Mouse (Mus musculus) forebrain, embryonic 15.5 days (tissue): ENCODE measurements at regions not wholly inside any gene's neighbourhood (a gene's known extent, or its start where the extent isn't known, plus 50 kb on each side); places are given as distances from the start of the nearest gene placed in this dataset.

Source experiments
- ATAC-seq: fragments of 200-750 bp; cut with Nextera tagmentation; replicated peaks from 2 replicates; pipeline ENCODE4 v1.8.0; 2017; ENCODE audit warnings: mild to moderate bottlenecking, moderate TSS enrichment, moderate library complexity
- H3K27ac ChIP-seq: fragments of 300-500 bp; sonication (generic); replicated peaks from 2 replicates; pipeline ENCODE4 v1.5.1; 2015; ENCODE audit warnings: mild to moderate bottlenecking, inconsistent platforms
- H3K27me3 ChIP-seq: fragments of 300-500 bp; sonication (generic); 2 replicates; pipeline ENCODE4 v1.6.1; 2015; ENCODE audit warnings: inconsistent platforms
- H3K36me3 ChIP-seq: fragments of 300-500 bp; sonication (generic); 2 replicates; pipeline ENCODE4 v1.6.1; 2015; ENCODE audit warnings: mild to moderate bottlenecking, inconsistent platforms
- H3K4me1 ChIP-seq: fragments of 300-500 bp; sonication (generic); 2 replicates; pipeline ENCODE4 v1.6.1; 2015; ENCODE audit warnings: inconsistent platforms
- H3K4me2 ChIP-seq: fragments of 300-500 bp; sonication (generic); replicated peaks from 2 replicates; pipeline ENCODE4 v1.6.1; 2015; ENCODE audit warnings: mild to moderate bottlenecking, inconsistent platforms
- H3K4me3 ChIP-seq: fragments of 300-500 bp; sonication (generic); 2 replicates; pipeline ENCODE4 v1.5.1; 2015; ENCODE audit warnings: mild to moderate bottlenecking, inconsistent platforms
- H3K9ac ChIP-seq: fragments of 300-500 bp; sonication (generic); replicated peaks from 2 replicates; pipeline ENCODE4 v1.6.1; 2015; ENCODE audit warnings: mild to moderate bottlenecking, inconsistent platforms
- H3K9me3 ChIP-seq: fragments of 300-500 bp; sonication (generic); 2 replicates; pipeline ENCODE4 v1.6.1; 2016; ENCODE audit warnings: inconsistent platforms
- WGBS: fragments of 180-500 bp; shearing (Covaris S2); methylation state at CpG from one replicate; pipeline ENCODE4 v1.1.7; 2015; ENCODE audit warnings: mixed read lengths; 5-methylcytosine and 5-hydroxymethylcytosine counted together

DNA sequence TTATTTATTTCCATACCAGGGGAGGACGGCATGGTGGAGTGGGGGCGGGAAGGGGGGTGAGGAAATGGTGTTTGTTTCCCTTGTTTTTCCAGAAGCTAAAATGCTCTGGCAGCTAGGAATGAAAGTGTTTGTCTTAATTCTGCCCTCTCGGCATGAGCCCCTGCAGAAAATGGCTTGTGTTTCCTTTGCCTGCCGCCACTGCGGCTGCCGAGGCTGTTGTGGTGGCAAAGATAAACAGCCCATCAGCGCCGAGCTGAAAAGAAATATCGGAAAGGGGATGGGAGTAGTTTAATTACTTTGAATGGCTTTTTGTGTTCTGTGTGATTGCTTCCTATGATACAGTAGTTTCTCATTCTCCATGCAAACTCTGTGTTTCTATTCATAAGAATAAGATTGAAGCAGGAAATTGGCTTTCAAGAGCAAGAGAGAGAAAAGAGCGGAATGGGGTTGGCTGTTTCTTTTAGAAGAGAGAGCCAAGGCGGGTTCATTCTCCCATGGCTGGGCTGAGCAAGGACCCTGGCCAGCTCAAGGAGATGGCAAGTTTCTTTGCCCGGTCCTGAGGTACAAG, 2512.2 kb upstream of the 5930422O12Rik start:
- Histone ChIP-seq H3K9ac (peak overlapping the region; percentile 47), H3K27me3 (no peaks in the 10 kb centered on the region), H3K4me1 (peaks cover 27% of the 10 kb centered on the region), H3K27ac (peak overlapping the region; percentile 87), H3K4me3 (peak overlapping the region; percentile 42), H3K36me3 (no peaks in the 10 kb centered on the region), H3K9me3 (no peaks in the 10 kb centered on the region), H3K4me2 (peak overlapping the region; percentile 71)
- 2% methylated on average over 12 of the region's 12 CpGs for whole genome bisulfite sequencing
- ATAC-seq, result peak; percentile 78

DNA sequence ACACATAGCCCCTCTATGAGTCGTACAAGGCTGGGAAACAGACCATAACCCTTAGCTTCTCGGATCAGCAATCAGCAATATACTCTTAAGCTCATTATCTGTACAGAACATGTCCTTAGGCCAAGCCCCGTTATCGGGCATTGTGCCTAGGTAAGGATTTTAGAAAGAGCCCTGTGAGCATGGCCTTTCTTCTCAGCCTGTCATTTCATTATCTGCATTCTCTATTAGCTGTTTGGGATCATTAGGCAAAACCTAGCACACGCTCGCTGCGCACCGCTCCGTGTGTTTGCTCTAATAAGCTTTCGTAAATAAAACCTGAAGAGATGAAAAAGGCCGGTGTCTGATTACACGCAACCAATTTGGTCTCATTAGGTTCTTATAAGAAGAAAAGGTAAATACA, 2507.1 kb upstream of the 5930422O12Rik start:
- H3K9me3 ChIP-seq, result no peaks in the 10 kb centered on the region
- H3K27me3 ChIP-seq, result no peaks in the 10 kb centered on the region
- no peak overlapping the region for H3K27ac ChIP-seq
- no peak for ATAC-seq
- peaks cover 27% of the 10 kb centered on the region for H3K4me1 ChIP-seq
- WGBS, result 31% methylated on average over 12 of the region's 12 CpGs
- no peaks in the 10 kb centered on the region for H3K36me3 ChIP-seq
- H3K4me3 ChIP-seq, result no peak overlapping the region
- no peak overlapping the region for H3K9ac ChIP-seq
- no peak overlapping the region for H3K4me2 ChIP-seq

DNA sequence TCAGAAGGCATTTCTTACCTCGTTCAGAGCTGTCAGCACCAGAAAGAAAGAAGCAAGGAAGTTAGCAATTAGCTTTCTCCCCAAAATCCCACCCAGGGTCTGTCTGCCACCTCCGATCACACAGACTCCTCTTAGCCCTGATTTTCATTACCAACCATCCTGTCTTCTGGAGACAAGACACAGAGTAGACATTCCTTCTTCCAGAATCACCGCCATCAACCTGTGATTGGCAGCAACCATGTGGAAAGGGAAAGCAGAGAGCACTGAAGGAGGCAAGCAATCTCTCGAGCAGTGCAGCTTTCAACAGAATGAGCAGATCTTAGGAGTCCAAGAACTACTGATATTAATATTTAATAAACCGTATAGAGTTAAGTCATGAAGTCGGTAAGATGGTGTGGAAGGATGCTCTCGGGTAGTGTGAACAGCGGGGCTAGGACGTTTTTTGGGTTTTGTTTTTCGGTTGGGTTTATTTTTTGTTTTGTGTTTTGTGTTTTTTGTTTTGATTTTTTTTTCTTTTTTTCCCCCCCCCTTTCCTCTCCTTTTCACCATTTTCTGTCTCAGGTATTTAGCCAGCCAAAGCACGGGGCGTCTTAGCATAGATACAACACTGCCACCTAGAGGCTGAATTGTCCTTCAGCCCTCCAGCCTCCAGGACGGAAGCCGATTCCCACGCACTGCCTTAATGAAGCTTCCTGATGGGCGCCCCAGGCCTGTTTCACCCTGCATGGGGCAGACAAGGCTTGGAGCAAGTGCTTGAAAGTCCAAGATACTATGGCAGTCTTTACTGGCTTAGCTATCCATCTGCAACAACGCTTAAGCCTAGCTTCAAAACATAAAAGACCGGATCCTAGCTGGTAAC, 2505.0 kb upstream of the 5930422O12Rik start:
- Histone ChIP-seq H3K4me1 (peaks cover 25% of the 10 kb centered on the region), H3K9ac (peak overlapping the region; percentile 29), H3K27me3 (no peaks in the 10 kb centered on the region), H3K9me3 (no peaks in the 10 kb centered on the region), H3K27ac (peak overlapping the region; percentile 87), H3K4me3 (peak overlapping the region; percentile 25), H3K4me2 (peak overlapping the region; percentile 42), H3K36me3 (no peaks in the 10 kb centered on the region)
- WGBS, result 19% methylated on average over 18 of the region's 18 CpGs
- ATAC-seq, result peak; percentile 97

DNA sequence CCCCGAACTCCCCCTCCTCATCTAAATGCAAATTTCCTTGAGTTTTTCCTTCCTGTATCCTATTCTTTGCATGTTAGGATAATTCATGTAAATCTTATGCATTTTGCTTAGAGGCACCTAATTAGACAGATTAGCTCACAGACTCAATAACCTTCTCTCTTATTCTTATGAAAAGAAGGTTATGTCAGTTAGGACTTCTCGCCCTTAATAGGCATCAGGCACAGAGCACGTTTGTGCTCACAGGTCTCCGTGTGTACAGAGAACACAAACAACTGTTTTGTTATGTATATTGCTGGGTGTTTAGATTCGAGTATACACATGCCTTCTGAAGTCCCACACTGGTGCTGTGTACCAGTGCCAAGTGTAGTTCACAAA, 2504.4 kb upstream of the 5930422O12Rik start:
- no peaks in the 10 kb centered on the region for H3K9me3 ChIP-seq
- H3K4me2 ChIP-seq, result peak overlapping the region; percentile 42
- H3K27me3 ChIP-seq, result no peaks in the 10 kb centered on the region
- H3K4me3 ChIP-seq, result peak overlapping the region; percentile 25
- under 1% methylated on average over 5 of the region's 5 CpGs for WGBS
- peak; percentile 94 for ATAC-seq
- no peaks in the 10 kb centered on the region for H3K36me3 ChIP-seq
- H3K9ac ChIP-seq, result peak overlapping the region; percentile 29
- H3K4me1 ChIP-seq, result peaks cover 25% of the 10 kb centered on the region
- H3K27ac ChIP-seq, result peak overlapping the region; percentile 87

DNA sequence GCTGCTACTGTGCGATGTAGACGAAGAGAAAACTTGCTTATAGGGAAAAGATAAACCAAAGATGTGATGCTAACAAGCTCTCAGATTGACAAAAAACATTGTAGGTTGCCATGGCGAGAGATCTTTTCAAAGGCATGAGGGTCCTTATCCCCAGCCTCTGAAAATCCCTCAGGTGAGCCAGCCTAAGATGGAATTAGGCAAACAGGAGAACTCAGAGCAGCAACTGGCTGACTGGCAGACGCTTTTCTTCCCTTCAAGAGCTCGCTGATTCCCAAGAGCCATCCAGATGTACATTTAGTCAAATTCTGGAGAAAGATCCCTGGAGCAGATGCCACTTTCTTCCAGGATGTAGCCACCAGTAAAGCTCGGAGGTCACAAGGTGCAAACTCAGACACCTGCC, 2503.9 kb upstream of the 5930422O12Rik start:
- Histone ChIP-seq H3K4me3 (no peak overlapping the region), H3K36me3 (no peaks in the 10 kb centered on the region), H3K4me2 (peak overlapping the region; percentile 42), H3K9me3 (no peaks in the 10 kb centered on the region), H3K27ac (peak overlapping the region; percentile 87), H3K4me1 (peaks cover 25% of the 10 kb centered on the region), H3K9ac (peak overlapping the region; percentile 29; the same call in 1 of the 2 replicates), H3K27me3 (no peaks in the 10 kb centered on the region)
- WGBS, result 13% methylated on average over 6 of the region's 6 CpGs
- ATAC-seq, result no peak

DNA sequence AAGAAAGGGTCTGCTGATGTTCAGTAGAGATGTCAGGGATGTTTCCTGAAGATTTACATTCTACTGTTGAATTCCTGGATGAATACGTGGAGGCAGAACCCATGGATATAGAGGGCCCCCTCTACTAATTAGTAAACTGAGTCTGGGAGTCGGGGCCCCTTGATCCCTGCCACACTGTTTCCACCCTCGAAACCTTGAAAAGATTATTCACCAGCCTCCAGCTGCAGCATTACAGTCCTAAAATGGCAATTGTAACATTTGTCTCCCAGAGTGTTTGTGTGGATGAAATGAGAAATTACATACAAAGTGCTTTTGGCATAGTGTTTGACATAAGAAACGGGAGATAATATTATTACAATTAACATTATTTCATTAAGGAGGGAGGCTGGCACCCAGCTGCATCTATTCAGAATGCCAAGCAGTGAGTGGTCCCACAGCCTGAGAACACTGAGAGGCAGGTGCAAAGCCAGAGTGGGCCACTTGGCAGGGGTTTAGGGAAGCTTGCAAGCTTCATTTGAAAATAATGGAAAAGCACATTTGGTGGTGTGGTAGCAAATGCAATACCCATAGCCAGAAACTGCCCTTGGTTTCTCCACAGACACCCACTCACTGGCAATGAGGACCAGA, 2490.9 kb upstream of the 5930422O12Rik start:
- Histone ChIP-seq H3K36me3 (no peaks in the 10 kb centered on the region), H3K9ac (no peak overlapping the region), H3K27ac (no peak overlapping the region), H3K4me2 (no peak overlapping the region), H3K9me3 (no peaks in the 10 kb centered on the region), H3K4me3 (no peak overlapping the region), H3K27me3 (no peaks in the 10 kb centered on the region), H3K4me1 (no peaks in the 10 kb centered on the region)
- ATAC-seq, result peak; percentile 82
- 42% methylated on average over 4 of the region's 4 CpGs for WGBS

DNA sequence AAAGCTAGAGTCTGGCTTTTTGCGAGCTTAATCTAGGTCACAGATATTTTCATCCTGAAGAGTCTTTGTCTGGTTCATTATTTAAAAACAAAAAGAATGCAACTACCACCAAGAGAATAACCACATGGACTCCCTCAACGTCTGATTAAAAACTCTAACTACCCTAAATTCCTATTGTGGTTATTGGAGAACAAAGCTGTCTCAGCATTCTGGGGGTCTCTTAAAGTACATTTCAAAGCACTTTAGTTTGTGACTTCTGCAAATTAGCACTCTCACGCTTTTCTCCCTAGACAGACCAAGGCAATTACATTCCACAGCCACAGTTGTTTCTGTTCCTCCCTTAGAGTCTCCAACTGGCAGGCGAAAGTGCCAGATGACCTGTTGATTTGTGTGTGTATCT, 2487.6 kb upstream of the 5930422O12Rik start:
- 26% methylated on average over 4 of the region's 4 CpGs for WGBS
- ATAC-seq, result no peak
- Histone ChIP-seq H3K4me2 (no peak overlapping the region), H3K4me1 (no peaks in the 10 kb centered on the region), H3K9me3 (no peaks in the 10 kb centered on the region), H3K27ac (no peak overlapping the region), H3K27me3 (no peaks in the 10 kb centered on the region), H3K36me3 (no peaks in the 10 kb centered on the region), H3K4me3 (no peak overlapping the region), H3K9ac (no peak overlapping the region)

DNA sequence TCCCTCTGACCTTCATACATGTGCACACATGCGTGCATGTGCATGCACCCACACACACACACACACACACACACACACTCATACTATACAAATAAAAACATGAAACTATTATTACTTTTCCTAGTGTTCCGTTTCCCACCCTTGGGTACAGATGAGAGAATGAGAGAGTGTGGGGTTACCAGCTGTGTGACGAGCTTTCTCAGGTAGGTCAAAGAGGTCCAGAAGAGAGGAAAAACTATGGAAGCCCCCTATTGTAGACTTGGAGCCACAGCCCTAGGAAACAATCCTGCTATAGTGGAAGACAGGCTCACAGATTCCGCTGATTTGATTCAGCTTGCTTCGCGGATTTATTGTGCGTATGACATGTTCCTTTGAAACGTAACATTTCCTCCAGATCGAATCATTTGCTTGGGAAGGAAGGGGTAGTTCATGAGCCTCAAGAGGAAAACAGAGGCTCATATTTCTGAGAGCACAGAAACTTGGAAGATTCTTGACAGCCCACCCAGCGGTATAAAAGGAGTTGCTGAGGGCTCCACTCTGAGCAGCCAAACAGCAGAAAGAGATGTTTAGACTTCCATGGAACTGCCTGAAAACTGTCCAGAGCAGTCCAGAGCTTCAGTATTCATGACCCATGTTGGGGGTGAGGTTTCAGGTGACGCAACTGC, 2486.9 kb upstream of the 5930422O12Rik start:
- ATAC-seq, result no peak

DNA sequence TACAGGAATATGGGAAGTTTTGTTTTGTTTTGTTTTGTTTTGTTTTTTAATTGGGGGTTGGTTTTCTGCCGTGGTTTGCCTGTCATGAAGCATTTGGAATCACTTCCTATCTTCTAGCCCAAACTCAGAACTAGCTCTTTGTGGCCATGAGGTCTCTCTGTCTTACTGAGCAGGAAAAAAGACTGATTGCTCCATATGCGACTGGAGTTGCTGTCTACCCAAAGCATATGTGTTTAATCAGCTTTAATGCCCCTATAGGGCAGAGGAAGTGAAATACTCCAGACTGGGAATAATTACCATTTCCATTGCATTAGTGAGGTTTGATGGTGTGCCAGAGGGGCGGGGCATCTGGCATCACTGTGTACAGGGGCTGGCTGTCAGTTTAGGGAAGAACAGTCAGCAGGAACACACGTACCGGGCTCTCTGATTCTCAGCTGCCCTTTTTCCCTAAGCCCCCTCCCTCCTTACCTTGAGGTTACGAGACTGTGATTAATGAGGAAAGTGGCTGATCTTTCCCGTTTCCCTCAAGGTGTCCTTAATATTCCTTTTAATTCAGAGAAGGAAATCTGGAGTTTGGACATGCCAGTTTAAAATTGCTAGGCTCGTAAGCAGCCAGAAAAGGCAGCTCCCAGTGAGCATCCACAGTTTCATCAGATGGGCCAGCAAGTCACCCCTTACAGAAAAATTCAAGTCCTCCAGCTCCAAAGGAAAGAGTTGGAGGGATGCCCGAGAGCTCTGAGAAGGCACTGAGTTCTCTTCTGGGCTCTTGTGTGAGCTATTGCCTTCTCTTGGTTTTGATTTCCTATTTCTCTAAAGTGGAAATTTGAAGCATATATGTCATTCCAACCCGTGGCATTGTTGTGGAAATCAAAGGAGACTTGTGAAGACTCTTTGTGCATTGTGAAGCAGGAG, 2482.1 kb upstream of the 5930422O12Rik start:
- no peaks in the 10 kb centered on the region for H3K4me1 ChIP-seq
- no peak overlapping the region for H3K9ac ChIP-seq
- WGBS, result 62% methylated on average over 10 of the region's 10 CpGs
- H3K27ac ChIP-seq, result no peak overlapping the region
- no peaks in the 10 kb centered on the region for H3K9me3 ChIP-seq
- no peak for ATAC-seq
- H3K4me2 ChIP-seq, result no peak overlapping the region
- H3K27me3 ChIP-seq, result no peaks in the 10 kb centered on the region
- H3K36me3 ChIP-seq, result no peaks in the 10 kb centered on the region
- H3K4me3 ChIP-seq, result no peak overlapping the region

More for the DNA sequence above, 2486.9 kb upstream of the 5930422O12Rik start:
- Histone ChIP-seq H3K4me3 (no peak overlapping the region), H3K27ac (no peak overlapping the region), H3K9ac (no peak overlapping the region), H3K27me3 (no peaks in the 10 kb centered on the region), H3K36me3 (no peaks in the 10 kb centered on the region), H3K4me1 (no peaks in the 10 kb centered on the region), H3K4me2 (no peak overlapping the region), H3K9me3 (no peaks in the 10 kb centered on the region)
- WGBS, result 87% methylated on average over 11 of the region's 11 CpGs

DNA sequence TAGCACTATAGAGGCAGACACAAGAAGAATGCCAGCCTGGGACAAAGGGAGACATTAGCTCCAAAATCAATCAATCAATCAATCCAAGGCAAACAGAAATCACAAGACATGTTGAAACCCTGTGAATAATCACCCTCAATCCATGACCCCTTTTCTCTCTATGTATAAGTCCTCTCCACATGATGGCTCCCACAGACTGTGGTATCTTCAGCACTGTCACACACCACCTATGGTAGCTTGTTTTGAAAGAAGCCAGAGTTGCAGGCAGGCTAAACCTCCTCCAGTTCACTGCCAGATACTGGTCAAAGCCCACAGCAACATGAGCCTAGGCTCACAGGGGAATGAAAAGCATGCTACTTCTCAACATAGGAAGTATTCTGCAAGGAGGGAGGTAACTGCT, 2475.7 kb upstream of the 5930422O12Rik start:
- no peak for ATAC-seq
- no peak overlapping the region for H3K4me3 ChIP-seq
- no peaks in the 10 kb centered on the region for H3K36me3 ChIP-seq
- no peaks in the 10 kb centered on the region for H3K4me1 ChIP-seq
- H3K27ac ChIP-seq, result no peak overlapping the region
- H3K4me2 ChIP-seq, result no peak overlapping the region
- no peaks in the 10 kb centered on the region for H3K27me3 ChIP-seq
- H3K9me3 ChIP-seq, result no peaks in the 10 kb centered on the region
- no peak overlapping the region for H3K9ac ChIP-seq

DNA sequence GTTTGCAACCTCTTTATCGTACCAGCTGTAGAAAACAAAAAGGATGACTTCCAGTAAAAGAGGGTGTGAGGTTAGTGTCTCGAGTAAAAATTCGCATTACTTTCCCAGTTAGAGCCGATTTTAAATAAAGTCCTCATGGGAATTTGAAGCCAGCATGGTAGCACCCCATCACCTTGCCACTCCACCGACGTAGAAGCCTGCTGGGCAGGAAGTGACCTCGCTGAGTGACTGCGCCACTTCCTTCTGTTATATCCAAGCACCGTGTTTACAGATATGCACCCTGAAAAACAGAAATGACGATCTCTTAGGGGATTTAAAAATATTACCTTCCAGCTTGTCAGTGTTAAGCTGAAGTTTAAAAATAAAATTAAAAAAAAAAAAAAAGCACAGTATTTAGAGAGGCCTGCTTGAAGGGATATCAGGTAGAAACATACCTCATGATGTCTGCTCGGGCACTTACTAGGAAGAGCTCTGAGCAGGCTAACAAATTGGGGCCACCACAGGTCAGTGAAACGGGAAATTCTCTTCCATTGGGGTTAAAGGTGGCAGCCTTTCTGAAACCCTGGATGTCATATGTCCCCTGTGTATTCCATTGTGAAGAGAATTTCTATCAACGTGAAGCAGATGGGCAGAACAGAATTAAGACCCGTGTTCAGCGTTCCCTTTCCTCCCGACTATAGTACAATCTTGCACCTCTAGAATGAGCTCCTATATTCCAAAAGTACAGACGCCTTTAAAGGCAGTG, 2468.9 kb upstream of the 5930422O12Rik start:
- WGBS, result 55% methylated on average over 17 of the region's 17 CpGs
- Histone ChIP-seq H3K4me3 (no peak overlapping the region), H3K9ac (no peak overlapping the region)

More for the DNA sequence above, 2468.9 kb upstream of the 5930422O12Rik start:
- no peak overlapping the region for H3K27ac ChIP-seq
- H3K27me3 ChIP-seq, result no peaks in the 10 kb centered on the region
- ATAC-seq, result no peak
- H3K9me3 ChIP-seq, result no peaks in the 10 kb centered on the region
- H3K4me2 ChIP-seq, result peak overlapping the region; percentile 36
- H3K36me3 ChIP-seq, result no peaks in the 10 kb centered on the region
- peaks cover 3% of the 10 kb centered on the region; the same call in 1 of the 2 replicates for H3K4me1 ChIP-seq
